In the genomic region with DNA sequence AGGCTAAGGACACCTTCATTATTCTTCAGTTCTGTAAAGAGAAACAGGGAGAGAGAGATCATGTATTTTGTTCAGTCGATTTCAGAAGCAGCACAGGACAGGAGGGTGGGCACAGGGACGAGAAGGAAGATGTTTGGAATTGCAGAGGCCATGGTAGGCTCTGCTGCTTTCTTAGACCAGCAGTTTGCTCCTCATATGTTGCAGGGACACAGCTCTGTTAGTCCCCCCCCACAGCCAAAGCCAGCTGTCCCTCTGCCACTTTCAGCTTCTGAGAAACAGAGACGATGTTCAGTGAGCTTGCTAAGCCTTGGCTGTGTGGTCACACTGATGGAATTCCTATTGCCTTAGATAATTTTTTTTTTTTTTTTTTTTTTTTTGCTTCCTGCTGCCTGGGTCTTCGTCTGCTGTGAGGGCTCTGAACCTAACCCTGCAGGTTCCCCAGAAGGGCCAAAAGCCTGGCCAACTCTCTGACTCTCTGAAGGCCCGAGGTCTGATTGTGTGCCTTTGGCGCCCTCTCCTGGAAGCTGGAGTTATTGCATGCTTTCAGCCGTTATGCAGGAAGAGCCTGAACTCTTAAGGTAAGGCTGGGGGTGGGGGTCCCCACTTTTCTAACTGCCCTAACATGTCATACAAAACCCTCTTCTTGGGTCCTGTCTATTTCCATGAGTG, we compare ENCODE assay signal across 8 mouse cellular contexts. TPM values are rescaled to one million over a fixed set of nuclear protein-coding genes. Genes with fewer than 3 reads are reported as not detected.
DNase-seq lines count a peak whose midpoint lies in the region; ATAC-seq lines count a peak whose summit lies in the region.

No protein-coding gene starts in this region.

- intact Hi-C loops in left cerebral cortex, postnatal 14 days (cut with DNase I), result loop anchor here (1.0 to 5.0 kb wide), 2 partner anchors 136 to 165 kb away; no protein-coding TSS in a partner anchor

- peak; percentile 85 for DNase-seq in CD4-positive, CD25-positive, alpha-beta regulatory T cell, adult 2 months (ENCODE audit: low read depth, low spot score)
- peak; percentile 88 to 95 for DNase-seq in cerebellum, postnatal 36 days
- DNase-seq in gastrocnemius, adult 8-10 months (ENCODE audit: low spot score in 2 of 2), result peak; percentile 78 to 83
- peak; percentile 82 to 90 for DNase-seq in left cerebral cortex, postnatal 14 days (ENCODE audit: low spot score in 2 of 2)
- DNase-seq in midbrain, embryonic 14.5 days, result peak; percentile 93
- DNase-seq in spleen, adult 18-20 months, result peak; percentile 52 to 76

- H3K27me3 ChIP-seq in midbrain, embryonic 14.5 days (ENCODE audit: control insufficient read depth, insufficient read depth, low read length), result no peaks in the 10 kb centered on the region

- H3K9ac ChIP-seq in midbrain, embryonic 14.5 days (replicated peaks; ENCODE audit: low read length), result no peak overlapping the region

- no peaks in the 10 kb centered on the region for H3K9me3 ChIP-seq in midbrain, embryonic 14.5 days (ENCODE audit: control insufficient read depth, low read length)

- peak overlapping the region; percentile 21; the same call in 1 of the 2 replicates for H3K27ac ChIP-seq in midbrain, embryonic 14.5 days (replicated peaks; ENCODE audit: low read depth, low read length)

- no peaks in the 10 kb centered on the region for H3K36me3 ChIP-seq in midbrain, embryonic 14.5 days (ENCODE audit: control insufficient read depth, insufficient read depth, low read length)

- no peak for ATAC-seq in CD4-positive, CD25-positive, alpha-beta regulatory T cell, adult 4 months
- peak; percentile 39 for ATAC-seq in inflammation-experienced regulatory T-cells, adult 6 months
- no peak for ATAC-seq in midbrain, embryonic 14.5 days (ENCODE audit: low FRiP score, low TSS enrichment)

- H3K4me3 ChIP-seq in midbrain, embryonic 14.5 days (replicated peaks; ENCODE audit: low read depth, low read length), result no peak overlapping the region

- peaks cover 29% of the 10 kb centered on the region for H3K4me1 ChIP-seq in midbrain, embryonic 14.5 days (ENCODE audit: control insufficient read depth, insufficient read depth, low read length)

- H3K4me2 ChIP-seq in midbrain, embryonic 14.5 days (ENCODE audit: low read length), result no peak overlapping the region

- 25% methylated on average over 7 of the region's 7 CpGs for WGBS in midbrain, embryonic 14.5 days

RNA-seq across cellular contexts. Expression of gene Mxra7, which starts 19.8 kb away (rescaled TPM):
- polyA plus RNA-seq in CD4-positive, CD25-positive, alpha-beta regulatory T cell, adult 4 months (2017; shearing (Covaris generic)), result not detected
- 1 to 10 TPM; 5.4 to 9.4 (median 8.1) TPM for total RNA-seq in gastrocnemius, adult 8-10 months (2022)
- polyA plus RNA-seq in inflammation-experienced regulatory T-cells, adult 6 months (2017; shearing (Covaris generic)), result not detected
- 10 to 100 TPM; 14.9 to 15.9 TPM for total RNA-seq in left cerebral cortex, postnatal 14 days (2021)
- polyA plus RNA-seq in midbrain, embryonic 14.5 days (2014; fragmentation: Nextera tagmentation; extraction: Ambion mirVana), result 20.7 and 20.9 TPM in 2 replicates

RNA-seq across cellular contexts. Expression of gene St6galnac1, which starts 32.8 kb away (rescaled TPM):
- polyA plus RNA-seq in CD4-positive, CD25-positive, alpha-beta regulatory T cell, adult 4 months (2017; shearing (Covaris generic)), result under 1 TPM; 0.49 to 0.55 TPM
- not detected for total RNA-seq in gastrocnemius, adult 8-10 months (2022)
- polyA plus RNA-seq in inflammation-experienced regulatory T-cells, adult 6 months (2017; shearing (Covaris generic)), result 10 to 100 TPM in 2 of 3 experiments, 1 to 10 TPM in 1; 9.0 to 17.1 (median 13.5) TPM
- total RNA-seq in left cerebral cortex, postnatal 14 days (2021), result not detected
- not detected in 2 replicates for polyA plus RNA-seq in midbrain, embryonic 14.5 days (2014; fragmentation: Nextera tagmentation; extraction: Ambion mirVana)

RNA-seq across cellular contexts. Expression of gene Mettl23, which starts 35.0 kb away (rescaled TPM):
- 100 to 1,000 TPM; 161 to 189 TPM for polyA plus RNA-seq in CD4-positive, CD25-positive, alpha-beta regulatory T cell, adult 4 months (2017; shearing (Covaris generic))
- 10 to 100 TPM; 44.9 to 48.8 (median 45.4) TPM for total RNA-seq in gastrocnemius, adult 8-10 months (2022)
- 100 to 1,000 TPM; 121 to 151 (median 145) TPM for polyA plus RNA-seq in inflammation-experienced regulatory T-cells, adult 6 months (2017; shearing (Covaris generic))
- total RNA-seq in left cerebral cortex, postnatal 14 days (2021), result 10 to 100 TPM; 25.8 to 28.4 TPM
- polyA plus RNA-seq in midbrain, embryonic 14.5 days (2014; fragmentation: Nextera tagmentation; extraction: Ambion mirVana), result 80.4 and 87.6 TPM in 2 replicates

RNA-seq across cellular contexts. Expression of gene Jmjd6, which starts 35.2 kb away (rescaled TPM):
- polyA plus RNA-seq in CD4-positive, CD25-positive, alpha-beta regulatory T cell, adult 4 months (2017; shearing (Covaris generic)), result 10 to 100 TPM; 48.1 to 62.6 TPM
- 10 to 100 TPM; 17.7 to 27.2 (median 21.4) TPM for total RNA-seq in gastrocnemius, adult 8-10 months (2022)
- 10 to 100 TPM; 49.7 to 58.8 (median 53.6) TPM for polyA plus RNA-seq in inflammation-experienced regulatory T-cells, adult 6 months (2017; shearing (Covaris generic))
- total RNA-seq in left cerebral cortex, postnatal 14 days (2021), result 10 to 100 TPM; 25.4 to 30.2 TPM
- polyA plus RNA-seq in midbrain, embryonic 14.5 days (2014; fragmentation: Nextera tagmentation; extraction: Ambion mirVana), result 70.8 and 81.4 TPM in 2 replicates

RNA-seq across cellular contexts. Expression of gene Mfsd11, which starts 44.2 kb away (rescaled TPM):
- 10 to 100 TPM; 30.0 to 32.9 TPM for polyA plus RNA-seq in CD4-positive, CD25-positive, alpha-beta regulatory T cell, adult 4 months (2017; shearing (Covaris generic))
- 10 to 100 TPM; 21.7 to 23.9 (median 22.7) TPM for total RNA-seq in gastrocnemius, adult 8-10 months (2022)
- polyA plus RNA-seq in inflammation-experienced regulatory T-cells, adult 6 months (2017; shearing (Covaris generic)), result 10 to 100 TPM; 18.7 to 31.0 (median 29.0) TPM
- 10 to 100 TPM; 36.9 to 45.9 TPM for total RNA-seq in left cerebral cortex, postnatal 14 days (2021)
- 51.3 and 52.8 TPM in 2 replicates for polyA plus RNA-seq in midbrain, embryonic 14.5 days (2014; fragmentation: Nextera tagmentation; extraction: Ambion mirVana)

Comparison
In these comparisons a context has a peak if more than half of its experiments do, and no peak if none do; other contexts are left out.
1. RNA of gene Mxra7, which starts 19.8 kb away (polyA plus RNA-seq): 20.7 to 20.9 TPM in midbrain, embryonic 14.5 days; not detected in CD4-positive, CD25-positive, alpha-beta regulatory T cell, adult 4 months and not detected in inflammation-experienced regulatory T-cells, adult 6 months; every median in the first group is over 10 times any median in the second.
2. RNA of gene St6galnac1, which starts 32.8 kb away (polyA plus RNA-seq): 9.0 to 17.1 TPM in inflammation-experienced regulatory T-cells, adult 6 months; 0.49 to 0.55 TPM in CD4-positive, CD25-positive, alpha-beta regulatory T cell, adult 4 months and not detected in midbrain, embryonic 14.5 days; every median in the first group is over 4 times any median in the second.
3. Peak in every context shown above with its lines, with median percentiles within 50 percentile points of each other: DNase-seq.